Mouse (Mus musculus) heart, embryonic 15.5 days (tissue): ENCODE measurements at regions not wholly inside any gene's neighbourhood (a gene's known extent, or its start where the extent isn't known, plus 50 kb on each side); places are given as distances from the start of the nearest gene placed in this dataset.

Source experiments
- ATAC-seq: fragments of 200-750 bp; cut with Nextera tagmentation; replicated peaks from 2 replicates; pipeline ENCODE4 v1.8.0; 2017; ENCODE audit warnings: low read depth, moderate TSS enrichment; ENCODE audit not compliant: insufficient number of reproducible peaks, insufficient read depth, low FRiP score
- H3K27ac ChIP-seq: fragments of 300-500 bp; sonication (generic); 2 replicates; pipeline ENCODE4 v1.5.1; 2015; ENCODE audit warnings: mild to moderate bottlenecking, inconsistent platforms
- H3K27me3 ChIP-seq: fragments of 300-500 bp; sonication (generic); 2 replicates; pipeline ENCODE4 v1.6.1; 2015; ENCODE audit warnings: inconsistent platforms
- H3K36me3 ChIP-seq: fragments of 300-500 bp; sonication (generic); 2 replicates; pipeline ENCODE4 v1.6.1; 2015; ENCODE audit warnings: mild to moderate bottlenecking, inconsistent platforms
- H3K4me1 ChIP-seq: fragments of 300-500 bp; sonication (generic); replicated peaks from 2 replicates; pipeline ENCODE4 v1.6.1; 2015; ENCODE audit warnings: inconsistent platforms
- H3K4me2 ChIP-seq: fragments of 300-500 bp; sonication (generic); 2 replicates; pipeline ENCODE4 v1.6.1; 2015; ENCODE audit warnings: inconsistent platforms, mild to moderate bottlenecking, moderate library complexity
- H3K4me3 ChIP-seq: fragments of 300-500 bp; sonication (generic); 2 replicates; pipeline ENCODE4 v1.5.1; 2015; ENCODE audit warnings: mild to moderate bottlenecking, inconsistent platforms
- H3K9ac ChIP-seq: fragments of 300-500 bp; sonication (generic); 2 replicates; pipeline ENCODE4 v1.6.1; 2015; ENCODE audit warnings: mild to moderate bottlenecking, inconsistent platforms
- H3K9me3 ChIP-seq: fragments of 300-500 bp; sonication (generic); replicated peaks from 2 replicates; pipeline ENCODE4 v1.6.1; 2016; ENCODE audit warnings: inconsistent platforms
- WGBS: fragments of 180-500 bp; shearing (Covaris S2); methylation state at CpG from one replicate; pipeline ENCODE4 v1.1.7; 2015; ENCODE audit warnings: mixed read lengths; 5-methylcytosine and 5-hydroxymethylcytosine counted together

GRCm38 (mm10) chr3:66422445-66423037 lies 125.9 kb upstream of the Veph1 start:
- no peaks in the 10 kb centered on the region for H3K36me3 ChIP-seq
- no peak overlapping the region for H3K9ac ChIP-seq
- no peak for ATAC-seq
- no peaks in the 10 kb centered on the region for H3K27me3 ChIP-seq
- 68% methylated on average over 6 of the region's 6 CpGs for WGBS
- no peaks in the 10 kb centered on the region for H3K9me3 ChIP-seq
- no peak overlapping the region for H3K27ac ChIP-seq
- no peaks in the 10 kb centered on the region for H3K4me1 ChIP-seq
- H3K4me3 ChIP-seq: no peak overlapping the region
- H3K4me2 ChIP-seq: no peak overlapping the region

- Histone ChIP-seq H3K4me1 (no peaks in the 10 kb centered on the region), H3K27ac (no peak overlapping the region), H3K9me3 (no peaks in the 10 kb centered on the region), H3K36me3 (no peaks in the 10 kb centered on the region), H3K9ac (no peak overlapping the region), H3K4me2 (peak overlapping the region; percentile 60), H3K4me3 (peak overlapping the region; percentile 33), H3K27me3 (no peaks in the 10 kb centered on the region)
- ATAC-seq: no peak
- 47% methylated on average over 11 of the region's 11 CpGs for WGBS
Measured at GRCm38 (mm10) chr3:66410706-66411277, 114.2 kb upstream of the Veph1 start.

GRCm38 (mm10) chr3:66408791-66409190 lies 112.2 kb upstream of the Veph1 start:
- Histone ChIP-seq H3K9ac (no peak overlapping the region), H3K9me3 (no peaks in the 10 kb centered on the region), H3K36me3 (no peaks in the 10 kb centered on the region), H3K4me1 (no peaks in the 10 kb centered on the region), H3K27me3 (no peaks in the 10 kb centered on the region), H3K4me3 (no peak overlapping the region), H3K27ac (no peak overlapping the region), H3K4me2 (no peak overlapping the region)
- 68% methylated on average over 7 of the region's 7 CpGs for WGBS
- no peak for ATAC-seq

GRCm38 (mm10) chr3:66405645-66406044 lies 109.0 kb upstream of the Veph1 start:
- H3K27ac ChIP-seq: no peak overlapping the region
- H3K4me1 ChIP-seq: peaks cover 4% of the 10 kb centered on the region; the same call in 1 of the 2 replicates
- H3K4me2 ChIP-seq: no peak overlapping the region
- H3K9ac ChIP-seq: no peak overlapping the region
- no peak overlapping the region for H3K4me3 ChIP-seq
- ATAC-seq: no peak
- no peaks in the 10 kb centered on the region for H3K9me3 ChIP-seq
- H3K36me3 ChIP-seq: no peaks in the 10 kb centered on the region
- WGBS: 59% methylated on average over 4 of the region's 4 CpGs
- no peaks in the 10 kb centered on the region for H3K27me3 ChIP-seq

GRCm38 (mm10) chr3:66403707-66404106 lies 107.1 kb upstream of the Veph1 start:
- H3K27me3 ChIP-seq: no peaks in the 10 kb centered on the region
- H3K27ac ChIP-seq: no peak overlapping the region
- no peak overlapping the region for H3K4me3 ChIP-seq
- no peak overlapping the region for H3K9ac ChIP-seq
- ATAC-seq: no peak
- peaks cover 6% of the 10 kb centered on the region; the same call in 1 of the 2 replicates for H3K4me1 ChIP-seq
- H3K4me2 ChIP-seq: no peak overlapping the region
- no peaks in the 10 kb centered on the region for H3K36me3 ChIP-seq
- H3K9me3 ChIP-seq: no peaks in the 10 kb centered on the region
- WGBS: 87% methylated on average over 2 of the region's 2 CpGs

- no peak overlapping the region for H3K4me2 ChIP-seq
- no peaks in the 10 kb centered on the region for H3K27me3 ChIP-seq
- no peaks in the 10 kb centered on the region for H3K36me3 ChIP-seq
- peaks cover 6% of the 10 kb centered on the region; the same call in 1 of the 2 replicates for H3K4me1 ChIP-seq
- H3K9me3 ChIP-seq: no peaks in the 10 kb centered on the region
- ATAC-seq: no peak
- no peak overlapping the region for H3K27ac ChIP-seq
- H3K9ac ChIP-seq: no peak overlapping the region
- WGBS: 47% methylated on average over 16 of the region's 16 CpGs
- no peak overlapping the region for H3K4me3 ChIP-seq
Measured at GRCm38 (mm10) chr3:66400791-66401568, 104.3 kb upstream of the Veph1 start.

GRCm38 (mm10) chr3:66398214-66399150 lies 101.8 kb upstream of the Veph1 start:
- H3K4me2 ChIP-seq: no peak overlapping the region
- H3K9ac ChIP-seq: no peak overlapping the region
- H3K9me3 ChIP-seq: no peaks in the 10 kb centered on the region
- no peak for ATAC-seq
- H3K4me3 ChIP-seq: no peak overlapping the region
- peaks cover 6% of the 10 kb centered on the region; the same call in 1 of the 2 replicates for H3K4me1 ChIP-seq
- 59% methylated on average over 12 of the region's 12 CpGs for WGBS
- H3K36me3 ChIP-seq: no peaks in the 10 kb centered on the region
- no peaks in the 10 kb centered on the region for H3K27me3 ChIP-seq
- no peak overlapping the region for H3K27ac ChIP-seq

- Histone ChIP-seq H3K27ac (no peak overlapping the region), H3K36me3 (no peaks in the 10 kb centered on the region), H3K4me2 (no peak overlapping the region), H3K9ac (no peak overlapping the region), H3K4me1 (no peaks in the 10 kb centered on the region), H3K4me3 (no peak overlapping the region), H3K9me3 (no peaks in the 10 kb centered on the region), H3K27me3 (no peaks in the 10 kb centered on the region)
- no peak for ATAC-seq
- 82% methylated on average over 14 of the region's 14 CpGs for WGBS
Measured at GRCm38 (mm10) chr3:66375088-66375910, 78.7 kb upstream of the Veph1 start.

GRCm38 (mm10) chr3:66374603-66375002 lies 78.0 kb upstream of the Veph1 start:
- H3K4me2 ChIP-seq: no peak overlapping the region
- no peak overlapping the region for H3K27ac ChIP-seq
- no peak overlapping the region for H3K9ac ChIP-seq
- H3K36me3 ChIP-seq: no peaks in the 10 kb centered on the region
- no peaks in the 10 kb centered on the region for H3K9me3 ChIP-seq
- no peaks in the 10 kb centered on the region for H3K27me3 ChIP-seq
- no peak for ATAC-seq
- H3K4me1 ChIP-seq: no peaks in the 10 kb centered on the region
- H3K4me3 ChIP-seq: no peak overlapping the region
- WGBS: 82% methylated on average over 4 of the region's 4 CpGs

- no peak for ATAC-seq
- Histone ChIP-seq H3K36me3 (no peaks in the 10 kb centered on the region), H3K9me3 (no peaks in the 10 kb centered on the region), H3K4me2 (no peak overlapping the region), H3K27ac (no peak overlapping the region), H3K4me3 (no peak overlapping the region), H3K27me3 (no peaks in the 10 kb centered on the region), H3K4me1 (no peaks in the 10 kb centered on the region), H3K9ac (no peak overlapping the region)
- WGBS: 73% methylated on average over 8 of the region's 8 CpGs
Measured at GRCm38 (mm10) chr3:66373807-66374575, 77.4 kb upstream of the Veph1 start.
